9 mouse cellular contexts compared by ENCODE assay signal in genomic region chr13:101735364-101736120, GRCm38 (mm10). TPM values are rescaled to one million over a fixed set of nuclear protein-coding genes. Genes with fewer than 3 reads are reported as not detected.
DNase-seq lines count a peak whose midpoint lies in the region; ATAC-seq and TF ChIP-seq lines count a peak whose summit lies in the region.
"Had no signal": no experiment of that assay in that cellular context is flagged by ENCODE, and none has a peak within 500 bp of the region (broad histone marks: within the 10 kb centered on the region; RNA-seq: fewer than 3 reads in every experiment).

No protein-coding gene starts in this region.

- DNase-seq in kidney, adult 9 months: peak; percentile 51
- peak; percentile 30 for DNase-seq in CD4-positive helper T cell, adult 2 months (ENCODE audit: low read depth, low spot score)
- no peak for DNase-seq in ES-E14 (ENCODE audit: low read depth, low spot score)
- DNase-seq in lung, postnatal 25 days (ENCODE audit: low spot score): peak; percentile 62
- DNase-seq in adrenal gland, adult 8-10 months: no peak
- DNase-seq in layer of hippocampus, adult 11-12 months (ENCODE audit: low spot score): no peak
- DNase-seq: adrenal gland, postnatal 25 days had no signal

- in situ Hi-C loops in ES-E14 (cut with MboI; ENCODE audit: low sequenced_read_pairs in 2 of 2, unreplicated experiment in 2 of 2): loop anchor here in 1 of 2 experiments (25.0 kb wide), 1 partner anchor 927 kb away; no protein-coding TSS in a partner anchor

- no peaks in the 10 kb centered on the region for H3K9me3 ChIP-seq in kidney, embryonic 16.5 days (ENCODE audit: low read length)
- no peaks in the 10 kb centered on the region for H3K9me3 ChIP-seq in ES-E14 (ENCODE audit: control insufficient read depth, insufficient read depth, low read depth, low read length)
- H3K9me3 ChIP-seq: hindbrain, embryonic 12.5 days had no signal

- H3K27ac ChIP-seq in kidney, embryonic 16.5 days (ENCODE audit: low read length): no peak overlapping the region
- H3K27ac ChIP-seq in ES-E14 (ENCODE audit: insufficient read depth, low read depth, low read length, poor library complexity, severe bottlenecking): no peak overlapping the region
- H3K27ac ChIP-seq: hindbrain, embryonic 12.5 days had no signal

- 64% methylated on average over 8 of the region's 8 CpGs for WGBS in kidney, embryonic 16.5 days

- H3K4me2 ChIP-seq in kidney, embryonic 16.5 days (replicated peaks; ENCODE audit: low read depth, low read length): no peak overlapping the region
- H3K4me2 ChIP-seq: hindbrain, embryonic 12.5 days had no signal

- no peak overlapping the region for H3K9ac ChIP-seq in kidney, embryonic 16.5 days (replicated peaks; ENCODE audit: low read length)
- H3K9ac ChIP-seq in ES-E14 (ENCODE audit: insufficient read depth, low read depth, low read length, poor library complexity, severe bottlenecking): no peak overlapping the region
- H3K9ac ChIP-seq: hindbrain, embryonic 12.5 days had no signal

- H3K36me3 ChIP-seq in kidney, embryonic 16.5 days (ENCODE audit: insufficient read depth, low read length): no peaks in the 10 kb centered on the region
- no peaks in the 10 kb centered on the region for H3K36me3 ChIP-seq in ES-E14 (ENCODE audit: control insufficient read depth, insufficient read depth, low read length, poor library complexity, severe bottlenecking)
- H3K36me3 ChIP-seq: hindbrain, embryonic 12.5 days had no signal

- peaks cover 57% of the 10 kb centered on the region for H3K4me1 ChIP-seq in kidney, embryonic 16.5 days (ENCODE audit: insufficient read depth, low read length)
- no peaks in the 10 kb centered on the region for H3K4me1 ChIP-seq in ES-E14 (ENCODE audit: control insufficient read depth in 2 of 2, insufficient read depth in 2 of 2, low read length in 2 of 2, poor library complexity in 1 of 2)

- ATAC-seq in kidney, embryonic 16.5 days (ENCODE audit: low FRiP score, low TSS enrichment): no peak

- H3K4me3 ChIP-seq in kidney, embryonic 16.5 days (ENCODE audit: low read length): no peak overlapping the region
- H3K4me3 ChIP-seq in ES-E14 (ENCODE audit: insufficient read depth in 1 of 2, low read depth in 1 of 2, low read length in 2 of 2, poor library complexity in 1 of 2, severe bottlenecking in 1 of 2): no peak overlapping the region
- H3K4me3 ChIP-seq: hindbrain, embryonic 12.5 days had no signal

- H3K27me3 ChIP-seq in kidney, embryonic 16.5 days (ENCODE audit: insufficient read depth, low read length): no peaks in the 10 kb centered on the region
- H3K27me3 ChIP-seq: hindbrain, embryonic 12.5 days had no signal

TF ChIP-seq in ES-E14, 5 proteins besides CTCF, POLR2A, EP300 and RAD21:
- TF ChIP-seq CHD2 (IDR thresholded peaks at IDR 0.05; ENCODE audit: low read depth, low read length) (no peak), ZC3H11A (IDR thresholded peaks at IDR 0.05; ENCODE audit: borderline replicate concordance, low read depth, low read length) (0 out of 2 replicates have a peak, but pooled peaks have one; percentile 20), HCFC1 (IDR thresholded peaks at IDR 0.05; ENCODE audit: borderline replicate concordance, insufficient read depth, low read length) (no peak)

RNA-seq across cellular contexts. Expression of gene Pik3r1, which starts 32.5 kb away (rescaled TPM):
- polyA plus RNA-seq in kidney, embryonic 16.5 days (2015; fragmentation: Nextera tagmentation; extraction: Ambion mirVana): 38.0 and 42.3 TPM in 2 replicates
- total RNA-seq in ES-E14 (2012; rRNA removed): 6.7 and 7.3 TPM in 2 replicates
- total RNA-seq in adrenal gland, adult 8-10 months (2022): 100 to 1,000 TPM in 1 of 4 experiments, 10 to 100 TPM in 3; 52.9 to 103 (median 87.4) TPM

Comparison
In these comparisons a context has a peak if more than half of its experiments do, and no peak if none do; other contexts are left out.
1. DNase-seq: peak in kidney, adult 9 months (single experiment), CD4-positive helper T cell, adult 2 months (single experiment) and lung, postnatal 25 days (single experiment); none in ES-E14 (single experiment), adrenal gland, adult 8-10 months (single experiment) and layer of hippocampus, adult 11-12 months (single experiment).